Mouse (Mus musculus): Measurements from ENCODE around the gene Pym1.

Pym1 gene

DNA sequence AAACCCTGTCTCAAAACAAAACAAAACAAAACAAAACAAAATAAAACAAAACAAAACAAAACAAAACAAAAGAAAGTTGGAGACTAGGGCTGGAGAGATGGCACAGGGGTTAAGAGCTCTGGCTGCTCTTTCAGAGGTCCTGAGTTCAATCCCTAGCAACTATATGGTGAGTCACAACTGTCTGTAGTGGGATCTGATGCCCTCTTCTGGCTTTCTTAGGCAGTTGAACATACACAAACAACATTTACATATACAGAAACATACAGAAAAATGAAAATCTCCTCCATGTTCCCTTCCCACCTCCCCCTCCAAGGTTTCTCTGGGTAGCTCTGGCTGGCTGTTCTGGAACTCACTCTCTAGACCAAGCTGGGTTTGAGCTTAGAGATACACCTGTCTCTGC lies 44.4 kb downstream of the Pym1 start:
- TF ChIP-seq GATA4 (IDR thresholded peaks at IDR 0.05; ENCODE audit: insufficient replicate concordance, low read length), result no peak

DNA sequence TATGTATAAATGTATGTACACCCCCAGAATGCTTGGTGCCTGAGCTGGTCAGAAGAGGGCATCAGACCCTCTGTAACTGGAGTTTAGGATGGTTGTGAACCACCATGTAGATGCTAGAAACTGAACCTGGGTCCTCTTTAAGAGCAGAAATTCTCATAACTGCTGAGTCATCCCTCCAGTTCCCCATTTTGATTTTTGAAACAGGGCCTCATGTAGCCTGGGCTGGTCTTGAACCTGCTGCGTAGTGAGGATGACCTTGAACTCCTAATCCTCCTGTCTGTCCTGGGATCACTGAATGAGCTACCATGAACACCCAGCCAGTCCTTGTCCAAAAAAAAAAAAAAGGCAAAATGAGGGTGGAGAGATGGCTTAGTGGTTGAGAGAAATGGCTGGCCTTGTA lies 45.6 kb downstream of the Pym1 start:
- no peak for TF ChIP-seq GATA4 (IDR thresholded peaks at IDR 0.05; ENCODE audit: insufficient replicate concordance, low read length)

DNA sequence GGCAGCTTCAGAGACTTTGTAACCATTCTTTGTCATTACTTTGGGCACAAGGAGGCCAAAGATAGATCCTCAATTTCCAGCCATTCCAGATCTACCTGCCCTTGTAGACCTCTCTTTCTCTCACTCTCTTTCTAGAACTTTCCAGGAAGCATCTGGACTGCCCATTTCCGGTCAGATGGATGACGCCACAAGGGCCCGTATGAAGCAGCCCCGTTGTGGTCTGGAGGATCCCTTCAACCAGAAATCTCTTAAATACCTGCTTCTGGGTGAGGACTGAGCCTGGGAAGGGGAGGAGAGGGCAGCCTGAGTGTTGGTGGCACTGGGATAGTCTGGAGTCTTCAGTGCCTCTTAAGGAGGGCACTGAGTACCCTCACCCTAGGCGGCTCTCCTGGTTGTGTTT lies 46.7 kb downstream of the Pym1 start:
- no peak for TF ChIP-seq GATA4 (IDR thresholded peaks at IDR 0.05; ENCODE audit: insufficient replicate concordance, low read length)

DNA sequence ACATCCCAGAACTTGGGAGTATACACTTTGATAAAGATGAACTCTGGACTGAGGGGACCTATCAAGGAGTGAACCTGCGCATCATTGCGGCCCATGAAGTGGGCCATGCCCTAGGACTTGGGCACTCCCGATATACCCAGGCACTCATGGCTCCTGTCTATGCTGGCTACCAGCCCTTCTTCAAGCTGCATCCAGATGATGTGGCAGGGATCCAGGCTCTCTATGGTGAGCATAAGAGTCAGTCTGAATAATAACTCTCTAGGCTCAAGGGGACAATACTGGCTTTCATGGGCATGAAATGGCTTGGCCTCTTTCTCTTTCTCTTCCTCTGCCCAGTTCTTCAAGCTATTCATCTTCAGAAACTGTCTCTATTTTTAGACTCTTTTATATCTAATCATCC lies 47.9 kb downstream of the Pym1 start:
- TF ChIP-seq GATA4 (IDR thresholded peaks at IDR 0.05; ENCODE audit: insufficient replicate concordance, low read length), result no peak

DNA sequence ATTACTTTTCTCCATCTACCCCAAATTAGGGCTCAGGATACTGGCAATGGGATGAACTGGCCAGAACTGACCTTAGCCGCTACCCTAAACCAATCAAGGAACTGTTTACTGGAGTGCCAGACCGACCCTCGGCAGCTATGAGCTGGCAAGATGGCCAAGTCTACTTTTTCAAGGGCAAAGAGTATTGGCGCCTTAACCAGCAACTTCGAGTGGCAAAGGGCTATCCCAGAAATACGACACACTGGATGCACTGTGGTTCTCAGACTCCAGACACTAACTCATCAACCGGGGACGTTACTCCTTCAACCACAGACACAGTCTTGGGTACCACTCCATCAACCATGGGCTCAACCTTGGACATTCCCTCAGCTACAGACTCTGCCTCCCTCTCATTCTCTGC lies 51.0 kb downstream of the Pym1 start:
- no peak for TF ChIP-seq GATA4 (IDR thresholded peaks at IDR 0.05; ENCODE audit: insufficient replicate concordance, low read length)

DNA sequence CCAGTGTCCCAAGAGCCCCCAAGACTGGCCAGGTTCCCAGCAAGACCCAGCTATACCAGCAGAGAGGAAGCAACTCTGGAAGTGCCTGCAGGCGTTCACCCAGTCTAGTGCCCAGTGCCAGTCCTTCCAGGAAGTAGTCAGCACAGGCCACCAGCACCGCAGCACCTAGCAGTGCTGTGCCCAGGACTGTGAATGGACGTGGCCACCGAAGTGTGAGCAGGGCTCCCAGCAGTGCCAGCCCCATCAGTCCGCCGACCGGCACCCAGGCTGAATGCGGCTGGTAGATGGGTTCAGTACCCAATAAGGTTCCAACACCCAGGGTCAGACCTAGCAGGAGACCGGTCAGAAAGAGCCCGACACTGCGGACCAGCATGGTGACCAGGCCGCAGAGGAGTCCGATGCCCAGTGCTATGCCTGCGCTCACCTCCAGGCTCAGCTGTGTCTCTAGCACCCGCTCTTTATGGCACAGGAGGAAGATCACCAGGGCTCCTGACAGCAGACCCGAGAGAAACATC lies 54.3 kb downstream of the Pym1 start:
- no peak for TF ChIP-seq GATA4 (IDR thresholded peaks at IDR 0.05; ENCODE audit: insufficient replicate concordance, low read length)

DNA sequence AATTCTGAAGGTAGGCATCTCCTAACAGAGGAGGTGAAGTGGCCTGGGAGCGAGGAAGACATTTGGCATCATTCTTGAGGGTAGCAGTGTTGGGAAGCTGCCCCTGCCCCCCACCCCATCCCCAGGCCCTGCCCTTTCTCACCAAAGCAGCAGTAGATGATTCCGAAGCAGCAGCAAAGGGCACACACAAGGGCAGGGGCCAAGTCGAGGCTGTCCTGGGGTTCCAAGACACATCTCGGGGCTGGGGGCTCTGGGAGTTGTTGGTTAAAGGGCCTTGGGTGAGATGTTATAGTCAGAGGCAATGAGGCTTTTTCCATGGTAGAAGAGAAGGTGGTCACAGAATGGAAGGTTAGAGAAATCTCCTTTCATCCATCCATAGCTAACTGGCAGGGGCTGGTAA lies 55.3 kb downstream of the Pym1 start:
- TF ChIP-seq GATA4 (IDR thresholded peaks at IDR 0.05; ENCODE audit: insufficient replicate concordance, low read length), result no peak

DNA sequence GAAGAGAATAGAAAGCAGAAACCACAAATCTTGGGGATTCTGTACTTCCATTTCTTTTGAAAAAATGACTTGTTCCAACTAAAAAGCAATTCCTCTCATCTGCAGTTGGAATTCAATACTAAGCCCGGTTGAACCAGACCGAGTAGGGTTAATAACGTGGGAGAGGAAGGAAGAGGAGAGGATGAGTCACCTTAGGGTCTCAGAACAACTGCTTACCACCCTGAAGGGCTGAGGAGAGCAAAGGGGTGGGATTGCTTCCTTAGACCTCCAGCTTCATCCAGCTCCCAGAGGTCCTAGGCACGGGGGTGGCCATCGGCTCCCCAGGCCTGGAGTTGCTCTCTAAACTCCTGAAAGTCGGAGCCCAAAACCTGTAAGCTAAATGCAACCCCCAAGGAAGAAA lies 55.7 kb downstream of the Pym1 start:
- no peak for TF ChIP-seq GATA4 (IDR thresholded peaks at IDR 0.05; ENCODE audit: insufficient replicate concordance, low read length)

DNA sequence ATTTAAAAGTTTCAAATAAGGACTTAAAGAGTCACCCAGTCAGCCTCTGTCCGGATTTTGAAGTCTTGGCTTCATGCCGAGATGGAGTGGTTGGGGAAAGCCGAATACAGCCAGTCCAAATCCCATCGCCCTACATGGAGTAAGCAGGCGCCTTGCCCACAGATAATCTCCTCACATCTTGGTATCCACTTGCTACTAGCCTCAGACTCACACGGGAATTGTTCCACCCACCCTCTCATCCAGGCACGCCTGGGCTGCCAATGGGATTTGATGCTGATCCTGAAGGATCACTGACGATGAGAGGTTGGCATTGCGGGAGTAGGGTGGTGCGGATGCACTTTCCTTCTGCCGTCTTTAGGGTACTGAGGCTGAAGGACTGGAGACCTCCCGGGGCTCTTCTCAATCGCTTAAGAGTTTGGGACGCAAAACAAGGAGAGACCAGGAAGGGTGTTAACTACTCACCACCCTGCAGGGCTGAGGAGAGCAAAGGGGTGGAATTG lies 56.1 kb downstream of the Pym1 start, which contains the start of gene Dnajc14:
Gene Dnajc14, plus strand, starts transcription at position 292 of the 500 bp plus-strand sequence.
- TF ChIP-seq GATA4 (IDR thresholded peaks at IDR 0.05; ENCODE audit: insufficient replicate concordance, low read length), result no peak

DNA sequence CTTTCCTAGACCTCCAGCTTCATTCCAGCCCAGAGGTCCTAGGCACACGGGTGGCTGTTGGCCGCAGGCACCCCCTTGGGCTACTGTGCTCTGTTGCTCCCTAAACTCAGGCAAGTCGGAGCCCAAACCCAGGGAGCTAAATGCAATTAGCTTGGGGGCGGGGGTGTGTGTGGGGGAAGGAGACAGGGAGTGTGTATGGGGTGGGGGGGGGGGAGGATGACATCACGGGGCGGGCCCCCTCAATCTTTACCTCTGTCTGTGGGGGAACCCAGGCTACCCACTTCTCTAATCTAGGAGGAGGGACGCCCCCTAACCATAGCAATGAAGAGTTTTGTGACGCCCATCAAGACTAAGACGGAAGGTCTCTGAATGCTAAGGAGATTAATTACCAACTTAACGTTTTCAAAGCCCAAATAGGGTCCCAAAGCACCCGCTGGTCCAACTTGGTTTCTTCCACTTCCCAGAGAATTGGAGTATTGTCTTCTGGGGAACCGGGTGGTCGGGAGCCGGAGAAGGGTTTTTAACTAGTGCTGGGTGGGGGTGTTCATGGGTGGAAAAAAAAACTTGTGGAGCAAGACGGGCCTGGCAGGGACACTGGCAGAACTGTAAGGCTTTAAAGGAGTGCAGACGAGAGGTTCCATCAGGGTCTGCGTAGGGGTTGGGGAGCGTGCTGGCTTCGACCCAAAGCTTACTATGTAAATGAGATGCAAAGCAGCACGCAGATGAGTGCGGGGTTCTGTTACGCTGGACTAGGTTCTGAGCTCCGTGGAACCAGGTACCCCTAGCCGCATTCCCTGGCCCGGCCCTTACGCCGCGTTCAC lies 56.8 kb downstream of the Pym1 start, which contains the start of gene Tmem198b:
Gene Tmem198b, minus strand, starts transcription at position 100 of the 821 bp plus-strand sequence.
- TF ChIP-seq GATA4 (IDR thresholded peaks at IDR 0.05; ENCODE audit: insufficient replicate concordance, low read length), result no peak

DNA sequence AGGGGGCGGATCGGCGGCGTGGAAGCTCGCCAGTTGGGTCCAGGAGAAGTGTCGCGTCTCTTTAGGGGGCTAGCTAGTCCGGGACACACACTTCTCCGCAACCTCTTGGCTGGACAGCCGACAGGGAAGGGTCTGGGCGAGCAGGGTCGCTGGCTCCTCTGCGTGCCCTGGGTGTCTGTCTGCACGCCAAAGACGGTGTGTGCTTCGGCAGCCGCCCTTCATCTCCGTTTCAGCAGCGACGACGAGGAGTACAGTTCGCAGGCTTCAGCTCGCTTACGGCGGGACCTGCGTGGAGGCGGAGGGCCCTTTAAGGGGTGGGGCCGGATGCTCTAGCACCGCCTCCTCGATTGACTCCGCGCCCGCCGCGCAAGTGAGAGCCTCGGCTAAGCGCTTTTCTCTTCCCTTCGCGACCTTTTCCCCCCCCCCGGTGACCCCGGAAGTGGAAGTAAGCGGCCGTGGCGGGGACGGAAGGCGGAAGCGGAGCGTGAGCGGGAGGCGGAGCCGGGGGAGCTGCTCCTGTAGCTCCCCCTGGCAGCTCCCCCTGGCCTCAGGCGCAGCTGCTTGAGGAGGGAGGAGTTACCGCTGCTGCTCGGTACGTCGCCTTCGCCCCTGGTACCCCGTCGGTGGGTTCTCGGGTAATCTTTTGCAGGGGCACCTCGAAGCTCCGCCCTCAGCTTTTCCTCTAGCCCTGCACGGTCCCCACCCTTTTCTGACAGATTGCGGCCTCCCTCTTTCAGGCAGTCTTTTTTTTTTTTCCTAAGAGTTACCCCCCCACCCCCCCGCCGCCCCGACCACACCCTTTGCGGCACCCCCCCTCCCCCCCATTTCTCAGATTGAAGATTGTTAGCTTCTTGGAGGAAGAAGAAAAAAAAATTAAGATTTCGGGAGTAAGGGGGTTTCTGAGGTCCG lies 57.7 kb downstream of the Pym1 start:
- peak; percentile 21; the same call in 1 of the 2 replicates for TF ChIP-seq GATA4 (IDR thresholded peaks at IDR 0.05; ENCODE audit: insufficient replicate concordance, low read length)

DNA sequence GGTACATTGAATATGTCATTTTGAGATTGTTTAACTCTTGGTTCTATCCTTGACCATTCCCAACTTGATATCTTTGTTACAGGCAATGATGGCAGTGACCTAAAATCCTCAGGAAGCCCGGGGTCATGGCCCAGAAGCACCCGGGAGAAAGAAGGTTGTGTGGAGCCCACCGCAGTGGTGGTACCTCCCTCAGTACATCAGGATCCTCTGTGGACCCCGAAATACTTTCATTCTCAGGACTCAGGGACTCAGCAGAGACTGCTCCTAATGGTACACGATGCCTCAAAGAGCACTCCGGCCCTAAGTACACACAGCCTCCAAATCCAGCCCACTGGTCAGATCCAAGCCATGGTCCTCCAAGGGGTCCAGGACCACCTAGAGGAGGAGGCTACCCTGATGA lies 58.4 kb downstream of the Pym1 start:
- TF ChIP-seq GATA4 (IDR thresholded peaks at IDR 0.05; ENCODE audit: insufficient replicate concordance, low read length), result no peak

DNA sequence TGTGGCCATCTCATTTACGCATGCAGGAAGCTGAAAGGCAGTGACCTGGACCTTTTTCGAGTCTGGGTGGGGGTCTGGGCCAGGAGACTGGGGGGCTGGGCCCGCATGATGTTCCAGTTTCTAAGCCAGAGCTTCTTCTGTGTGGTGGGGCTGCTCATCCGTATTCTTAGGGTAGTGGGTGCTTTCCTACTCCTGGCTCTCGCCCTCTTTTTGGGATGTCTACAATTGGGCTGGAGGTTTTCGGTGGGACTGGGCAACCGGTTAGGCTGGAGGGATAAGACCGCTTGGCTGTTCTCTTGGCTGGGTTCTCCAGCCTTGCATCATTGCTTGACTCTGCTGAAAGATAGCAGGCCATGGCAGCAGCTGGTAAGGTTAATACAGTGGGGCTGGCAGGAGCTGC lies 59.3 kb downstream of the Pym1 start:
- no peak for TF ChIP-seq GATA4 (IDR thresholded peaks at IDR 0.05; ENCODE audit: insufficient replicate concordance, low read length)

Data from liver, adult (tissue).